Mouse (Mus musculus): Measurements from ENCODE around the gene Wfdc11. TPM values are rescaled to one million over a fixed set of nuclear protein-coding genes. Genes with fewer than 3 reads are reported as not detected.
"Not testable (repeated sequence)": the region's sequence is repeated elsewhere in the genome, so short reads cannot be mapped to it uniquely, and the experiment has no call there.

The Wfdc11 gene
- polyA plus RNA-seq, 1 experiment from 2014 or later = not detected

- H3K4me1 ChIP-seq (replicated peaks; ENCODE audit: control insufficient read depth, insufficient read depth, low read length) = no peaks in the 10 kb centered on the region
- 93% methylated on average over 3 of the region's 3 CpGs for WGBS
- ATAC-seq (replicated peaks; ENCODE audit: low FRiP score) = no peak
Measured at GRCm38 (mm10) chr2:164615386-164615785, 58.5 kb downstream of the Wfdc11 start.

GRCm38 (mm10) chr2:164613471-164613870, 60.4 kb downstream of the Wfdc11 start, which contains the start of the genes Wfdc6b and Wfdc8:
Gene Wfdc6b (plus strand): TSS chr2:164613522.
Gene Wfdc8 (minus strand): TSS chr2:164613626.
- H3K4me3 ChIP-seq (ENCODE audit: low read depth, low read length); H3K27me3 ChIP-seq (ENCODE audit: control insufficient read depth, insufficient read depth, low read length); H3K36me3 ChIP-seq (ENCODE audit: control insufficient read depth, insufficient read depth, low read length); H3K27ac ChIP-seq (ENCODE audit: low read depth, low read length); DNase-seq (ENCODE audit: low spot score); H3K4me2 ChIP-seq (ENCODE audit: low read depth, low read length, severe bottlenecking); H3K4me1 ChIP-seq (replicated peaks; ENCODE audit: control insufficient read depth, insufficient read depth, low read length); H3K9ac ChIP-seq (ENCODE audit: low read length); H3K9me3 ChIP-seq (ENCODE audit: control insufficient read depth, low read length); ATAC-seq (replicated peaks; ENCODE audit: low FRiP score): not testable (repeated sequence)
- 69% methylated on average over 8 of the region's 8 CpGs for WGBS

More at GRCm38 (mm10) chr2:164615386-164615785, 58.5 kb downstream of the Wfdc11 start:
- Histone ChIP-seq H3K4me3 (ENCODE audit: low read depth, low read length) (no peak overlapping the region), H3K9me3 (ENCODE audit: control insufficient read depth, low read length) (no peaks in the 10 kb centered on the region), H3K4me2 (ENCODE audit: low read depth, low read length, severe bottlenecking) (no peak overlapping the region), H3K27me3 (ENCODE audit: control insufficient read depth, insufficient read depth, low read length) (no peaks in the 10 kb centered on the region), H3K9ac (ENCODE audit: low read length) (no peak overlapping the region), H3K36me3 (ENCODE audit: control insufficient read depth, insufficient read depth, low read length) (no peaks in the 10 kb centered on the region), H3K27ac (ENCODE audit: low read depth, low read length) (no peak overlapping the region)
- no peak for DNase-seq (ENCODE audit: low spot score)

Other genes with a start within 250 kb of the Wfdc11 start
- gene Sdc4, start 230.2 kb downstream of the Wfdc11 start, polyA plus RNA-seq (2014; fragmentation: Nextera tagmentation; extraction: Ambion mirVana) = 15.3 and 15.9 TPM in 2 replicates
- gene Sys1, start 217.1 kb downstream of the Wfdc11 start, polyA plus RNA-seq (2014; fragmentation: Nextera tagmentation; extraction: Ambion mirVana) = 63.4 and 71.2 TPM in 2 replicates
- 3.2 and 7.3 TPM in 2 replicates for gene Gm20458, start 213.1 kb downstream of the Wfdc11 start, polyA plus RNA-seq (2014; fragmentation: Nextera tagmentation; extraction: Ambion mirVana)
- not detected in 2 replicates for gene Trp53tg5, start 200.4 kb downstream of the Wfdc11 start, polyA plus RNA-seq (2014; fragmentation: Nextera tagmentation; extraction: Ambion mirVana)
- gene Dbndd2, start 188.0 kb downstream of the Wfdc11 start, polyA plus RNA-seq (2014; fragmentation: Nextera tagmentation; extraction: Ambion mirVana) = 3.4 and 3.6 TPM in 2 replicates
- 51.3 and 60.3 TPM in 2 replicates for gene Pigt, start 176.6 kb downstream of the Wfdc11 start, polyA plus RNA-seq (2014; fragmentation: Nextera tagmentation; extraction: Ambion mirVana)
- gene Wfdc2, start 111.7 kb downstream of the Wfdc11 start, polyA plus RNA-seq (2014; fragmentation: Nextera tagmentation; extraction: Ambion mirVana) = 35.1 and 44.4 TPM in 2 replicates
- not detected in 2 replicates for gene Spint3, start 100.6 kb downstream of the Wfdc11 start, polyA plus RNA-seq (2014; fragmentation: Nextera tagmentation; extraction: Ambion mirVana)
- not detected in 2 replicates for gene Wfdc6a, start 88.6 kb downstream of the Wfdc11 start, polyA plus RNA-seq (2014; fragmentation: Nextera tagmentation; extraction: Ambion mirVana)
- gene Eppin, start 80.5 kb downstream of the Wfdc11 start, polyA plus RNA-seq (2014; fragmentation: Nextera tagmentation; extraction: Ambion mirVana) = not detected in 2 replicates
- not detected in 2 replicates for gene Wfdc6b, start 60.6 kb downstream of the Wfdc11 start, polyA plus RNA-seq (2014; fragmentation: Nextera tagmentation; extraction: Ambion mirVana)
- not detected in 2 replicates for gene Wfdc8, start 60.5 kb downstream of the Wfdc11 start, polyA plus RNA-seq (2014; fragmentation: Nextera tagmentation; extraction: Ambion mirVana)
- gene Wfdc16, start 35.3 kb downstream of the Wfdc11 start, polyA plus RNA-seq (2014; fragmentation: Nextera tagmentation; extraction: Ambion mirVana) = not detected in 2 replicates
- gene Wfdc10, start 18.0 kb downstream of the Wfdc11 start, polyA plus RNA-seq (2014; fragmentation: Nextera tagmentation; extraction: Ambion mirVana) = not detected in 2 replicates
- gene Wfdc9, start 17.5 kb downstream of the Wfdc11 start, polyA plus RNA-seq (2014; fragmentation: Nextera tagmentation; extraction: Ambion mirVana) = not detected in 2 replicates
- not detected in 2 replicates for gene Wfdc13, start 11.0 kb upstream of the Wfdc11 start, polyA plus RNA-seq (2014; fragmentation: Nextera tagmentation; extraction: Ambion mirVana)
- not detected in 2 replicates for gene Spint4, start 24.4 kb upstream of the Wfdc11 start, polyA plus RNA-seq (2014; fragmentation: Nextera tagmentation; extraction: Ambion mirVana)
- gene Spint5, start 41.2 kb upstream of the Wfdc11 start, polyA plus RNA-seq (2014; fragmentation: Nextera tagmentation; extraction: Ambion mirVana) = not detected in 2 replicates
- 0.71 and 0.91 TPM in 2 replicates for gene Wfdc3, start 71.8 kb upstream of the Wfdc11 start, polyA plus RNA-seq (2014; fragmentation: Nextera tagmentation; extraction: Ambion mirVana)
- gene Dnttip1, start 71.9 kb upstream of the Wfdc11 start, polyA plus RNA-seq (2014; fragmentation: Nextera tagmentation; extraction: Ambion mirVana) = 80.3 and 80.4 TPM in 2 replicates
- 677 and 686 TPM in 2 replicates for gene Ube2c, start 95.8 kb upstream of the Wfdc11 start, polyA plus RNA-seq (2014; fragmentation: Nextera tagmentation; extraction: Ambion mirVana)
- not detected in 2 replicates for gene Tnnc2, start 105.9 kb upstream of the Wfdc11 start, polyA plus RNA-seq (2014; fragmentation: Nextera tagmentation; extraction: Ambion mirVana)
- 13.1 and 13.2 TPM in 2 replicates for gene Snx21, start 111.7 kb upstream of the Wfdc11 start, polyA plus RNA-seq (2014; fragmentation: Nextera tagmentation; extraction: Ambion mirVana)
- gene Acot8, start 130.8 kb upstream of the Wfdc11 start, polyA plus RNA-seq (2014; fragmentation: Nextera tagmentation; extraction: Ambion mirVana) = 14.1 and 15.0 TPM in 2 replicates
- gene Zswim3, start 131.0 kb upstream of the Wfdc11 start, polyA plus RNA-seq (2014; fragmentation: Nextera tagmentation; extraction: Ambion mirVana) = 10.1 and 10.2 TPM in 2 replicates
- 26.4 and 29.9 TPM in 2 replicates for gene Zswim1, start 148.6 kb upstream of the Wfdc11 start, polyA plus RNA-seq (2014; fragmentation: Nextera tagmentation; extraction: Ambion mirVana)
- not detected in 2 replicates for gene Spata25, start 154.4 kb upstream of the Wfdc11 start, polyA plus RNA-seq (2014; fragmentation: Nextera tagmentation; extraction: Ambion mirVana)
- 82.4 and 83.3 TPM in 2 replicates for gene Ctsa, start 158.8 kb upstream of the Wfdc11 start, polyA plus RNA-seq (2014; fragmentation: Nextera tagmentation; extraction: Ambion mirVana)
- gene Neurl2, start 159.4 kb upstream of the Wfdc11 start, polyA plus RNA-seq (2014; fragmentation: Nextera tagmentation; extraction: Ambion mirVana) = 3.2 and 4.5 TPM in 2 replicates
- gene Pltp, start 183.6 kb upstream of the Wfdc11 start, polyA plus RNA-seq (2014; fragmentation: Nextera tagmentation; extraction: Ambion mirVana) = 43.2 and 50.1 TPM in 2 replicates
- 81.9 and 84.5 TPM in 2 replicates for gene Pcif1, start 205.2 kb upstream of the Wfdc11 start, polyA plus RNA-seq (2014; fragmentation: Nextera tagmentation; extraction: Ambion mirVana)
- gene Zfp335, start 237.7 kb upstream of the Wfdc11 start, polyA plus RNA-seq (2014; fragmentation: Nextera tagmentation; extraction: Ambion mirVana) = 18.0 TPM in 2 replicates

Data from forebrain, embryonic 11.5 days (tissue).